Mouse (Mus musculus): ENCODE measurements around the gene Trim12a.
"Not testable (repeated sequence)": the region's sequence is repeated elsewhere in the genome, so short reads cannot be mapped to it uniquely, and the experiment has no call there.

Trim12a gene

GRCm38 (mm10) chr7:104315369-104316080, at the start of gene Trim12a:
TSS of gene Trim12a (minus strand) at chr7:104315466.
- DNase-seq (ENCODE audit: low spot score) = not testable (repeated sequence)

- no peak for DNase-seq (ENCODE audit: low spot score)
Measured at GRCm38 (mm10) chr7:104353600-104353967, 38.3 kb upstream of the Trim12a start.

- peak; percentile 69 for DNase-seq (ENCODE audit: low spot score)
Measured at GRCm38 (mm10) chr7:104352717-104353599, 37.7 kb upstream of the Trim12a start, which contains the start of gene Trim12c. TSS of gene Trim12c (minus strand) at chr7:104353362.

- DNase-seq (ENCODE audit: low spot score) = not testable (repeated sequence)
Measured at GRCm38 (mm10) chr7:104348043-104348442, 32.8 kb upstream of the Trim12a start.

- not testable (repeated sequence) for DNase-seq (ENCODE audit: low spot score)
Measured at GRCm38 (mm10) chr7:104340744-104341143, 25.5 kb upstream of the Trim12a start.

- DNase-seq (ENCODE audit: low spot score) = not testable (repeated sequence)
Measured at GRCm38 (mm10) chr7:104335547-104335946, 20.3 kb upstream of the Trim12a start.

GRCm38 (mm10) chr7:104329171-104329570, 13.9 kb upstream of the Trim12a start, which contains the start of gene Trim34b:
TSS of gene Trim34b (plus strand) at chr7:104329471.
- not testable (repeated sequence) for DNase-seq (ENCODE audit: low spot score)

- no peak for DNase-seq (ENCODE audit: low spot score)
Measured at GRCm38 (mm10) chr7:104322028-104322427, 6.8 kb upstream of the Trim12a start.

- no peak for DNase-seq (ENCODE audit: low spot score)
Measured at GRCm38 (mm10) chr7:104314796-104315353, 391 bp downstream of the Trim12a start.

GRCm38 (mm10) chr7:104291638-104292400, 23.4 kb downstream of the Trim12a start:
- DNase-seq (ENCODE audit: low spot score) = no peak

- no peak for DNase-seq (ENCODE audit: low spot score)
Measured at GRCm38 (mm10) chr7:104290641-104291040, 24.6 kb downstream of the Trim12a start.

- DNase-seq (ENCODE audit: low spot score) = not testable (repeated sequence)
Measured at GRCm38 (mm10) chr7:104287576-104288443, 27.5 kb downstream of the Trim12a start, which contains the start of gene Trim5. TSS of gene Trim5 (minus strand) at chr7:104288094.

GRCm38 (mm10) chr7:104279361-104279760, 35.9 kb downstream of the Trim12a start:
- not testable (repeated sequence) for DNase-seq (ENCODE audit: low spot score)

GRCm38 (mm10) chr7:104265335-104265734, 49.9 kb downstream of the Trim12a start:
- DNase-seq (ENCODE audit: low spot score) = not testable (repeated sequence)

- not testable (repeated sequence) for DNase-seq (ENCODE audit: low spot score)
Measured at GRCm38 (mm10) chr7:104260380-104260779, 54.9 kb downstream of the Trim12a start.

Measured in urinary bladder, postnatal 14 days (tissue).